Mouse (Mus musculus): Measurements from ENCODE around the gene Tufm. TPM values are rescaled to one million over a fixed set of nuclear protein-coding genes. Genes with fewer than 3 reads are reported as not detected.

Gene Tufm
- 126 and 130 TPM in 2 replicates for polyA plus RNA-seq (2015; fragmentation: Nextera tagmentation; extraction: Ambion mirVana)

- Histone ChIP-seq H3K4me1 (replicated peaks) (peaks cover 19% of the 10 kb centered on the region), H3K4me2 (peak within 1 kb of the TSS; percentile 91), H3K36me3 (peaks cover 18% of the 10 kb centered on the region), H3K27me3 (no peaks in the 10 kb centered on the region), H3K4me3 (peak within 1 kb of the TSS; percentile 66), H3K9ac (peak within 1 kb of the TSS; percentile 74), H3K27ac (replicated peaks) (peak within 1 kb of the TSS; percentile 79), H3K9me3 (no peaks in the 10 kb centered on the region)
- ATAC-seq (ENCODE audit: low FRiP score, low read depth): peak; percentile 95
- WGBS: under 1% methylated on average over 32 of the region's 32 CpGs
These were observed at the start of gene Tufm for GRCm38 (mm10) chr7:126487052-126487483. TSS of gene Tufm (plus strand) at chr7:126487361.

- Histone ChIP-seq H3K4me1 (replicated peaks) (0 out of 2 replicates have a peak, but pooled peaks cover 3% of the 10 kb centered on the region), H3K27ac (replicated peaks) (no peak overlapping the region), H3K36me3 (peaks cover 17% of the 10 kb centered on the region), H3K4me3 (no peak overlapping the region), H3K4me2 (no peak overlapping the region), H3K27me3 (no peaks in the 10 kb centered on the region), H3K9me3 (no peaks in the 10 kb centered on the region), H3K9ac (no peak overlapping the region)
- WGBS: 73% methylated on average over 9 of the region's 9 CpGs
- ATAC-seq (ENCODE audit: low FRiP score, low read depth): no peak
These were observed 47.0 kb upstream of the Tufm start for GRCm38 (mm10) chr7:126440134-126440533.

- WGBS: 94% methylated on average over 10 of the region's 10 CpGs
- H3K27ac ChIP-seq (replicated peaks): no peak overlapping the region
- H3K9ac ChIP-seq: no peak overlapping the region
- no peak overlapping the region for H3K4me2 ChIP-seq
- no peaks in the 10 kb centered on the region for H3K9me3 ChIP-seq
- peaks cover 33% of the 10 kb centered on the region for H3K36me3 ChIP-seq
- H3K27me3 ChIP-seq: no peaks in the 10 kb centered on the region
- no peak for ATAC-seq (ENCODE audit: low FRiP score, low read depth)
- H3K4me3 ChIP-seq: no peak overlapping the region
- no peaks in the 10 kb centered on the region for H3K4me1 ChIP-seq (replicated peaks)
These were observed 43.2 kb upstream of the Tufm start for GRCm38 (mm10) chr7:126443997-126444396.

- Histone ChIP-seq H3K9me3 (no peaks in the 10 kb centered on the region), H3K4me2 (no peak overlapping the region), H3K4me3 (no peak overlapping the region), H3K4me1 (replicated peaks) (no peaks in the 10 kb centered on the region), H3K27ac (replicated peaks) (no peak overlapping the region), H3K27me3 (no peaks in the 10 kb centered on the region), H3K36me3 (peaks cover 33% of the 10 kb centered on the region), H3K9ac (no peak overlapping the region)
- WGBS: 94% methylated on average over 9 of the region's 9 CpGs
- ATAC-seq (ENCODE audit: low FRiP score, low read depth): no peak
These were observed 42.6 kb upstream of the Tufm start for GRCm38 (mm10) chr7:126444536-126444935.

- ATAC-seq (ENCODE audit: low FRiP score, low read depth): no peak
- no peak overlapping the region for H3K27ac ChIP-seq (replicated peaks)
- WGBS: 91% methylated on average over 15 of the region's 15 CpGs
- no peak overlapping the region for H3K4me2 ChIP-seq
- H3K27me3 ChIP-seq: no peaks in the 10 kb centered on the region
- no peaks in the 10 kb centered on the region for H3K9me3 ChIP-seq
- no peaks in the 10 kb centered on the region for H3K4me1 ChIP-seq (replicated peaks)
- no peak overlapping the region for H3K9ac ChIP-seq
- no peak overlapping the region for H3K4me3 ChIP-seq
- H3K36me3 ChIP-seq: peaks cover 33% of the 10 kb centered on the region
These were observed 41.9 kb upstream of the Tufm start for GRCm38 (mm10) chr7:126445104-126445815.

GRCm38 (mm10) chr7:126446217-126446616 is 40.9 kb upstream of the Tufm start:
- WGBS: 91% methylated on average over 21 of the region's 21 CpGs
- H3K4me3 ChIP-seq: no peak overlapping the region
- no peaks in the 10 kb centered on the region for H3K4me1 ChIP-seq (replicated peaks)
- no peak overlapping the region for H3K4me2 ChIP-seq
- H3K9me3 ChIP-seq: no peaks in the 10 kb centered on the region
- H3K36me3 ChIP-seq: peaks cover 33% of the 10 kb centered on the region
- H3K27ac ChIP-seq (replicated peaks): no peak overlapping the region
- no peak for ATAC-seq (ENCODE audit: low FRiP score, low read depth)
- no peak overlapping the region for H3K9ac ChIP-seq
- no peaks in the 10 kb centered on the region for H3K27me3 ChIP-seq

- no peak overlapping the region for H3K4me3 ChIP-seq
These were observed 38.7 kb upstream of the Tufm start for GRCm38 (mm10) chr7:126448481-126448880.

GRCm38 (mm10) chr7:126449991-126450390 is 37.2 kb upstream of the Tufm start:
- Histone ChIP-seq H3K9ac (no peak overlapping the region), H3K27me3 (no peaks in the 10 kb centered on the region), H3K9me3 (no peaks in the 10 kb centered on the region), H3K4me2 (no peak overlapping the region), H3K27ac (replicated peaks) (no peak overlapping the region), H3K36me3 (peaks cover 17% of the 10 kb centered on the region), H3K4me3 (no peak overlapping the region), H3K4me1 (replicated peaks) (no peaks in the 10 kb centered on the region)
- ATAC-seq (ENCODE audit: low FRiP score, low read depth): no peak
- 95% methylated on average over 18 of the region's 18 CpGs for WGBS

More at GRCm38 (mm10) chr7:126448481-126448880, 38.7 kb upstream of the Tufm start:
- peaks cover 29% of the 10 kb centered on the region for H3K36me3 ChIP-seq
- no peak overlapping the region for H3K9ac ChIP-seq
- WGBS: 88% methylated on average over 19 of the region's 19 CpGs
- H3K4me2 ChIP-seq: no peak overlapping the region
- H3K27ac ChIP-seq (replicated peaks): no peak overlapping the region
- H3K4me1 ChIP-seq (replicated peaks): no peaks in the 10 kb centered on the region
- H3K9me3 ChIP-seq: no peaks in the 10 kb centered on the region
- H3K27me3 ChIP-seq: no peaks in the 10 kb centered on the region
- ATAC-seq (ENCODE audit: low FRiP score, low read depth): no peak

GRCm38 (mm10) chr7:126450641-126451040 is 36.5 kb upstream of the Tufm start:
- no peak for ATAC-seq (ENCODE audit: low FRiP score, low read depth)
- Histone ChIP-seq H3K9me3 (no peaks in the 10 kb centered on the region), H3K27ac (replicated peaks) (no peak overlapping the region), H3K4me1 (replicated peaks) (no peaks in the 10 kb centered on the region), H3K4me2 (no peak overlapping the region), H3K9ac (no peak overlapping the region), H3K27me3 (no peaks in the 10 kb centered on the region), H3K4me3 (no peak overlapping the region), H3K36me3 (peaks cover 12% of the 10 kb centered on the region; the same call in 1 of the 2 replicates)
- WGBS: 93% methylated on average over 6 of the region's 6 CpGs

- Histone ChIP-seq H3K27ac (replicated peaks) (no peak overlapping the region), H3K9ac (no peak overlapping the region), H3K36me3 (0 out of 2 replicates have a peak, but pooled peaks cover 5% of the 10 kb centered on the region), H3K9me3 (no peaks in the 10 kb centered on the region), H3K27me3 (no peaks in the 10 kb centered on the region), H3K4me2 (no peak overlapping the region), H3K4me1 (replicated peaks) (no peaks in the 10 kb centered on the region), H3K4me3 (no peak overlapping the region)
- ATAC-seq (ENCODE audit: low FRiP score, low read depth): no peak
- 92% methylated on average over 3 of the region's 3 CpGs for WGBS
These were observed 34.9 kb upstream of the Tufm start for GRCm38 (mm10) chr7:126452244-126452643.

GRCm38 (mm10) chr7:126453861-126454260 is 33.3 kb upstream of the Tufm start:
- Histone ChIP-seq H3K27ac (replicated peaks) (no peak overlapping the region), H3K4me1 (replicated peaks) (no peaks in the 10 kb centered on the region), H3K9me3 (no peaks in the 10 kb centered on the region), H3K9ac (no peak overlapping the region), H3K4me3 (no peak overlapping the region), H3K4me2 (no peak overlapping the region), H3K27me3 (no peaks in the 10 kb centered on the region), H3K36me3 (no peaks in the 10 kb centered on the region)
- WGBS: 82% methylated on average over 7 of the region's 7 CpGs
- ATAC-seq (ENCODE audit: low FRiP score, low read depth): no peak

- no peak for ATAC-seq (ENCODE audit: low FRiP score, low read depth)
- no peak overlapping the region for H3K9ac ChIP-seq
- WGBS: 81% methylated on average over 2 of the region's 2 CpGs
- no peak overlapping the region for H3K4me2 ChIP-seq
- H3K27ac ChIP-seq (replicated peaks): no peak overlapping the region
- H3K9me3 ChIP-seq: no peaks in the 10 kb centered on the region
- no peak overlapping the region for H3K4me3 ChIP-seq
- no peaks in the 10 kb centered on the region for H3K27me3 ChIP-seq
- H3K36me3 ChIP-seq: no peaks in the 10 kb centered on the region
- H3K4me1 ChIP-seq (replicated peaks): no peaks in the 10 kb centered on the region
These were observed 31.9 kb upstream of the Tufm start for GRCm38 (mm10) chr7:126455242-126455641.

Data from hindbrain, embryonic 15.5 days (tissue).